9 mouse cellular contexts compared by ENCODE assay signal in the genomic region with DNA sequence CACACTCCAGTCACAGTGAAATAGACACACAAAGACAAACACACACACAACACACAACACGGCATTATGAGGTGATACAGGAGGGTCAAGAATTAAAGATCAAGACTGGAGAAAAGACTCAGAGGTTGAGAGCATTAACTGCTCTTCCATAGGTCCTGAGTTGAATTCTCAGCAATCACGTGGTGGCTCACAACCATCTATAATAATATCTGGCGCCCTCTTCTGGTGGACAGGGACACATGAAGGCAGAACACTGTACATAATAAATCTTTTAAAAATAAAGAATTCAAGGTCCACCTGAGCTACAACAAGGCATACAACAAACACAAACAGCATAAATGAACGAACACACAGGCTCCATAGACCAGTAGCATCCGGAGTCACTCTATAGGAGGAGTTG. TPM values are rescaled to one million over a fixed set of nuclear protein-coding genes. Genes with fewer than 3 reads are reported as not detected.
DNase-seq lines count a peak whose midpoint lies in the region; ATAC-seq lines count a peak whose summit lies in the region.
"Had no signal": no experiment of that assay in that cellular context is flagged by ENCODE, and none has a peak within 500 bp of the region (broad histone marks: within the 10 kb centered on the region; RNA-seq: fewer than 3 reads in every experiment).

No protein-coding gene starts in this region.

- H3K4me1 ChIP-seq in kidney, embryonic 16.5 days (ENCODE audit: insufficient read depth, low read length), result no peaks in the 10 kb centered on the region
- H3K4me1 ChIP-seq in hindbrain, embryonic 15.5 days (replicated peaks), result no peaks in the 10 kb centered on the region
- H3K4me1 ChIP-seq: embryonic facial prominence, embryonic 12.5 days had no signal

- H3K4me3 ChIP-seq in kidney, embryonic 16.5 days (ENCODE audit: low read length), result no peak overlapping the region
- no peak overlapping the region for H3K4me3 ChIP-seq in hindbrain, embryonic 15.5 days
- H3K4me3 ChIP-seq: embryonic facial prominence, embryonic 12.5 days had no signal

- peaks cover 7% of the 10 kb centered on the region for H3K36me3 ChIP-seq in kidney, embryonic 16.5 days (ENCODE audit: insufficient read depth, low read length)
- peaks cover 20% of the 10 kb centered on the region; the same call in 1 of the 2 replicates for H3K36me3 ChIP-seq in hindbrain, embryonic 15.5 days

- H3K4me2 ChIP-seq in kidney, embryonic 16.5 days (replicated peaks; ENCODE audit: low read depth, low read length), result no peak overlapping the region
- H3K4me2 ChIP-seq in hindbrain, embryonic 15.5 days, result peak overlapping the region; percentile 11; the same call in 1 of the 2 replicates
- H3K4me2 ChIP-seq: embryonic facial prominence, embryonic 12.5 days had no signal

- H3K27ac ChIP-seq in kidney, embryonic 16.5 days (ENCODE audit: low read length), result no peak overlapping the region
- no peak overlapping the region for H3K27ac ChIP-seq in hindbrain, embryonic 15.5 days (replicated peaks)
- H3K27ac ChIP-seq: embryonic facial prominence, embryonic 12.5 days had no signal

- peaks cover 4% of the 10 kb centered on the region; the same call in 1 of the 2 replicates for H3K27me3 ChIP-seq in kidney, embryonic 16.5 days (ENCODE audit: insufficient read depth, low read length)
- H3K27me3 ChIP-seq in hindbrain, embryonic 15.5 days, result no peaks in the 10 kb centered on the region
- H3K27me3 ChIP-seq: embryonic facial prominence, embryonic 12.5 days had no signal

- H3K9ac ChIP-seq in kidney, embryonic 16.5 days (replicated peaks; ENCODE audit: low read length), result no peak overlapping the region
- H3K9ac ChIP-seq in hindbrain, embryonic 15.5 days, result no peak overlapping the region
- H3K9ac ChIP-seq: embryonic facial prominence, embryonic 12.5 days had no signal

- 0 out of 2 replicates have a peak, but pooled peaks have one; percentile 2 for ATAC-seq in kidney, embryonic 16.5 days (ENCODE audit: low FRiP score, low TSS enrichment)
- ATAC-seq in hindbrain, embryonic 15.5 days (ENCODE audit: low FRiP score, low read depth), result peak; percentile 35; the same call in 1 of the 2 replicates
- peak; percentile 53 for ATAC-seq in megakaryocyte progenitor cell, adult 5-6 weeks (replicated peaks; ENCODE audit: poor library complexity)

- 29% methylated on average over 5 of the region's 5 CpGs for WGBS in kidney, embryonic 16.5 days
- 27% methylated on average over 5 of the region's 5 CpGs for WGBS in hindbrain, embryonic 15.5 days

- H3K9me3 ChIP-seq in kidney, embryonic 16.5 days (ENCODE audit: low read length), result no peaks in the 10 kb centered on the region; the same call in 1 of the 2 replicates
- H3K9me3 ChIP-seq in hindbrain, embryonic 15.5 days, result no peaks in the 10 kb centered on the region

- DNase-seq in kidney, postnatal 10 days, result no peak
- peak; percentile 92 for DNase-seq in R1 (ENCODE audit: low read depth, low spot score)
- no peak for DNase-seq in testis, postnatal 10 days (ENCODE audit: low spot score)
- DNase-seq in right cerebral cortex, postnatal 36 days (ENCODE audit: low spot score in 2 of 2), result no peak
- DNase-seq in adrenal gland, adult 8-10 months, result no peak

RNA-seq across cellular contexts. Expression of gene Rps18, which starts 13.1 kb away (rescaled TPM):
- 1,660 and 1,786 TPM in 2 replicates for polyA plus RNA-seq in kidney, embryonic 16.5 days (2015; fragmentation: Nextera tagmentation; extraction: Ambion mirVana)
- polyA plus RNA-seq in hindbrain, embryonic 15.5 days (2015; fragmentation: Nextera tagmentation; extraction: Ambion mirVana), result 701 and 784 TPM in 2 replicates
- 3,964 and 4,103 TPM in 2 replicates for total RNA-seq in megakaryocyte progenitor cell, adult 5-6 weeks (2015)
- 1,202 and 1,622 TPM in 2 replicates for total RNA-seq in megakaryocyte progenitor cell, adult 5-6 weeks (2017)
- 100 to 1,000 TPM; 668 to 711 (median 693) TPM for total RNA-seq in adrenal gland, adult 8-10 months (2022)

RNA-seq across cellular contexts. Expression of gene Vps52, which starts 13.3 kb away (rescaled TPM):
- polyA plus RNA-seq in kidney, embryonic 16.5 days (2015; fragmentation: Nextera tagmentation; extraction: Ambion mirVana), result 51.9 and 54.7 TPM in 2 replicates
- 74.8 and 76.6 TPM in 2 replicates for polyA plus RNA-seq in hindbrain, embryonic 15.5 days (2015; fragmentation: Nextera tagmentation; extraction: Ambion mirVana)
- 16.6 and 19.1 TPM in 2 replicates for total RNA-seq in megakaryocyte progenitor cell, adult 5-6 weeks (2015)
- total RNA-seq in megakaryocyte progenitor cell, adult 5-6 weeks (2017), result 13.7 and 15.7 TPM in 2 replicates
- total RNA-seq in adrenal gland, adult 8-10 months (2022), result 10 to 100 TPM; 58.6 to 83.5 (median 69.6) TPM

RNA-seq across cellular contexts. Expression of gene B3galt4, which starts 17.6 kb away (rescaled TPM):
- 6.2 and 6.9 TPM in 2 replicates for polyA plus RNA-seq in kidney, embryonic 16.5 days (2015; fragmentation: Nextera tagmentation; extraction: Ambion mirVana)
- polyA plus RNA-seq in hindbrain, embryonic 15.5 days (2015; fragmentation: Nextera tagmentation; extraction: Ambion mirVana), result 12.8 and 14.1 TPM in 2 replicates
- 1.1 and 2.7 TPM in 2 replicates for total RNA-seq in megakaryocyte progenitor cell, adult 5-6 weeks (2015)
- 5.8 and 7.6 TPM in 2 replicates for total RNA-seq in megakaryocyte progenitor cell, adult 5-6 weeks (2017)
- total RNA-seq in adrenal gland, adult 8-10 months (2022), result 1 to 10 TPM; 6.9 to 8.7 (median 7.6) TPM

RNA-seq across cellular contexts. Expression of gene Wdr46, which starts 28.5 kb away (rescaled TPM):
- 32.7 and 37.7 TPM in 2 replicates for polyA plus RNA-seq in kidney, embryonic 16.5 days (2015; fragmentation: Nextera tagmentation; extraction: Ambion mirVana)
- polyA plus RNA-seq in hindbrain, embryonic 15.5 days (2015; fragmentation: Nextera tagmentation; extraction: Ambion mirVana), result 24.3 and 26.5 TPM in 2 replicates
- total RNA-seq in megakaryocyte progenitor cell, adult 5-6 weeks (2015), result 43.7 and 53.1 TPM in 2 replicates
- 64.4 and 65.4 TPM in 2 replicates for total RNA-seq in megakaryocyte progenitor cell, adult 5-6 weeks (2017)
- 10 to 100 TPM; 30.0 to 43.8 (median 35.1) TPM for total RNA-seq in adrenal gland, adult 8-10 months (2022)

RNA-seq across cellular contexts. Expression of gene Pfdn6, which starts 28.8 kb away (rescaled TPM):
- 168 and 174 TPM in 2 replicates for polyA plus RNA-seq in kidney, embryonic 16.5 days (2015; fragmentation: Nextera tagmentation; extraction: Ambion mirVana)
- 172 and 185 TPM in 2 replicates for polyA plus RNA-seq in hindbrain, embryonic 15.5 days (2015; fragmentation: Nextera tagmentation; extraction: Ambion mirVana)
- 124 and 132 TPM in 2 replicates for total RNA-seq in megakaryocyte progenitor cell, adult 5-6 weeks (2015)
- 144 and 218 TPM in 2 replicates for total RNA-seq in megakaryocyte progenitor cell, adult 5-6 weeks (2017)
- total RNA-seq in adrenal gland, adult 8-10 months (2022), result 100 to 1,000 TPM in 1 of 4 experiments, 10 to 100 TPM in 3; 74.1 to 119 (median 79.6) TPM

Comparison
In these comparisons a context has a peak if more than half of its experiments do, and no peak if none do; other contexts are left out.
1. ATAC-seq: peak in every context shown above with its lines; median percentile 53 in megakaryocyte progenitor cell, adult 5-6 weeks; 35 in hindbrain, embryonic 15.5 days; 2 in kidney, embryonic 16.5 days.